Mouse (Mus musculus) spleen, postnatal 4 days (tissue): ENCODE results near the gene Elmo1.
"Not testable (repeated sequence)": the region's sequence is repeated elsewhere in the genome, so short reads cannot be mapped to it uniquely, and the experiment has no call there.

Experiments
- DNase-seq, 2 experiments: peaks; one replicate each; pipeline ENCODE4 v3.0.0; 2022; ENCODE audit warnings: low spot score in 2 of 2

The Elmo1 gene

DNA sequence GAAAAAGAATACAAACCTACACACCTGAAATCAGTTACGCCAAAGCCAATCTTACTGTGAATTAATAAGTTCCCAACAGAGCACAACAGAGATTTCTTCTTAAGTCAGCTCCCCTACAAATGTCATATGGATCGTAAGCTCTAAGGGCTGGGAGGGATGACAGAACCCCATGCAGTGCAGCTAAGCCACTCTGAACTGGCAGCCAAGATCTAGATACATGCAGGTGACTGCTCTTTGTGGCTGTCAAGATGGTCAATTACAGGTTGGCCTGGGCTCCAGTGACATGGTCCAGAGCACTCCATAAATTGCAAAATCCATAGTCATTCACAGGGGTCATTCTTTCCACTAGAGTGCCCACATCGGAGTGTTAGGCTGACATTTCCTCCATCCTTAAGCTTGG is 516.5 kb downstream of the Elmo1 start:
- no peak for DNase-seq

DNA sequence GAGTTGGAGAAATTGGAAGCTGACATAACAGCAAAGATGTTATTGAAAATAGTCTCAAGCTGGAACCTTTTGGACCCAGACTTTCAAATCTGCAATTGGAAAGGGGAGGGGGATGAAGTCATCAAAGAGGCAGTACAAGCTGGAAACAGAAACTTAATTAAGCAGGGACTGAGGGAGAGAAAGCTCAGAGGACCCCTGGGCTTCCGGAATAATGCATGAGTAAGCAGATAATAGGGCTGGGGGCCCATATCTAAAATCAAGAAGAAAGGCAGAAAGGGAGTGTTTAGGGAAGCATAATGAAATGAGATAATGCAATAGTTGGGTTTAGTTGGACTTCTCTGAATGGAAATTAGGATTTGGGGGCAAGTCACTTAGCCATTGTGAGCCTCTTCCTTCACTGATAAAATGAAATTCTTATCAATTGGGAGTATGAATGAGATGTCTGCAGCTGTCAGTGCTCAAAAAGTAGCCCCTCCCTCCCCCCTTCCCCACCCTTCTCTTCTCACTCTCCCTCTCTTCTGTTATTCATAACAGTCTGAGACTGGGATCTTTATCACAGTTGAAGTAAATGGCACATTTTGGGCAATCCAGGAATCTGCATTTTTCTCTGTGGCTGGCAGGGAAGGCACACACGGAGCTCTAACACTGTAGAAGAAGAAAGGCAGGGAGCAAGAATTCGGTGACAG is 518.8 kb downstream of the Elmo1 start:
- no peak for DNase-seq

DNA sequence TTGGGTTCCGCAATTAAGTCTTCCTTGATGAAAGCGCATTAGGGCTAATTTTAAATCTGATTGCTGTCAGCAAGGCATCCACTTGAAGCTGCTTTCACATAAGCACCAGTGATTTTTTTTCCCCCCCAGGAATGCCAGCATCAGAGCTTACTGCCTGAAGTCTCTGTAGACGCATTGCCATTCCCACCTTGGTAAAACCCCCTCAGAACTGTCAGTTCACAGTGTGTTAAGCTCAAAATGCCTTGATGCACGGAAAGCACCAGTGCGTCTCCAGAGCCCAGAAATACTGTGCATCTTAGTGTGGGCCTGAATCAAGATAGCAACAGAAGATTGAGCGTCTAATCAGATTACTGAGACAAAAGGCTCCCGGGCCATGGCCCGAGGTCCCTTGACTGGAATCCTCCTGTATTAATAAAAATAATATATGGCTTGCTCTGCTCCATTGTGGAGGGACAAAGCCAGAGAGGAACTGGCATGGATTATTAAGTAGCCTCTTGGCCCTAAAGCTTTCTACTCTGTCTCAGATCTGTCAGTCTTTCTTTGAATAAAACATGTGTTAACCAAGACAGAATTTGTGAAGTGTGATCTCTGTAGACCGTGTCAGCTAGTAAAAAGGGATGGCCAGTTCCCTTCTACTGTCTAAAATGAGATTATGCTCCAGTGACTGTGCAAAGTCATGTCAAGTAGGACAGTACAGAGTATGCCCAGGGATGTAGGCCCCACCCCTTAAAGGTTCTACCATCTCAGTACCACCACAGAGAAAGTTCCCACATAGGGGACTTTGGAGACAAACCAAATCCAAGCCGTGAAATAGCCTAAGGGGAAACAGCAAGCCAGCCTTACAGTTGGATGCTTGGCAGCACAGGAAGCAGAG is 525.4 kb downstream of the Elmo1 start:
- no peak for DNase-seq

DNA sequence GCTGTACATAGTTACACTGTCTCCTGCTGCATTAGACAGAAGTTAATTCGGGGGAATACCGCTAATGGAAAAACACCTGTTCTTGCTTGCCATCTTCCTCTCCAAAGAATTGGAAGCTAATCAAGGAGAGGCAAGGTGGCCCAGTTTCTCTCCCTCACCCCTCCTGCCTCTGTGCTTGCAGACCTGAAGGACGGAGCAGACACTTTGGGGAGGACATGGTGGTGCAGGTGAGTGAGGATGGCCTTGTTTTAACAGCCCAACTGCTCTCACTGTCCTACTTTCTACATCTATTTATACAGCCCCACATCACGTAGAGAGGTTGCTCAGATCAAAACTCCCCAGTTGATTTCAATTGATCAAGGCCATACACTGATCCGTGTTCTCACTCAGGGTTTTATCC is 529.5 kb downstream of the Elmo1 start:
- DNase-seq: no peak

DNA sequence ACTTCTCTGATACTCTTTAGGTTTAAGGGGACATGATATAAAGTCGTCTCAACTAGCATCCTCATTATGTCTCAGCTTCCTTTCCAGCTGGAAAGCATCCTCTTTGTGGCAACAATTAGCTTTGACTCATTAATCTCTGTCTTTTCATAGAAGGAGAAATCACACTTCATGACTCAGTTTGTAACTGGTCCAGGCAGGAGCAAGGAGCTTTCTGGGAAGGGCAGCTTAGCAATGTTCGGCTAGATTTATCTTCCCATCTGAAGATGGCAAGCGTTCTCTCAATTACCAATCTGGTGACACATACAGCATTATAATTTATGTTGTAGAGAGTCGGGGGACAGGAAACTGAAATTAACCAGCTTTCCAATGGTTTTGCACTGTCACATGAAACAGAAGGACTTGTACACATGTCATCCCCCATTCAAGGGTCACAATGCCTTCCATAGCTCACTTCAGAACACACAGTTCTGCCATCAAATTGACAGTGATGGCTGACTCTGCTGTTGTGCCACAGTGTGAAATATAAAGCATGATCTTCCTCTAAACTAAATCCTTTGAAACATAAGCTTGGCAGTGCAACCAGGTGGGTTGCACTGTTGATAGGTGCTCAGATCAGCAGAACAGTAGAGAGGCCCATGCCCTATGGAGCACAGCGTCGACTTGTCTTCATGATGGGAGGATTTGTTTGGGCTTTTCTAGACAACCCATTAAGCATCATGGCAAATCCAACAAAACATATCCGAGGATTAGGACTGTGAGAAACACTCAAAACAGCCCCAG is 532.9 kb downstream of the Elmo1 start:
- DNase-seq: no peak

DNA sequence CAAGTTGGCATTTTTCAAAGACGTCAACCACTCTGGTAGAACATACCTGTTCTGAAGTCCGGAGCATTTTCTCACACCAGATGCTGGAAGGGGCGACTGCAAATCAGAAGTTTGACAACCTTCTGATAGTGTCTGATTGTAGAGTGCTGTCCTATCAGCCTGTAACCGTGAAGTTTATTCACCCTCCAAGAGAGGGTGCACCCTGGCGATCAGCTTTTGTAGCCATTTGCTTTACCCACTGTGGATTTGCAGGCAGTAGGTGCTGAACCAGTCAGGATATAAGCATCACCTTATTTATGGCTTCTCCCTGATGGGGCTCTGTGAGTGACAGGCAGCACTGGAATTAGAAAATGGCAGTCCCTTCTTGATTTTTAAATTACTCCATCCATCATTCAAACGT is 537.4 kb downstream of the Elmo1 start:
- no peak for DNase-seq

DNA sequence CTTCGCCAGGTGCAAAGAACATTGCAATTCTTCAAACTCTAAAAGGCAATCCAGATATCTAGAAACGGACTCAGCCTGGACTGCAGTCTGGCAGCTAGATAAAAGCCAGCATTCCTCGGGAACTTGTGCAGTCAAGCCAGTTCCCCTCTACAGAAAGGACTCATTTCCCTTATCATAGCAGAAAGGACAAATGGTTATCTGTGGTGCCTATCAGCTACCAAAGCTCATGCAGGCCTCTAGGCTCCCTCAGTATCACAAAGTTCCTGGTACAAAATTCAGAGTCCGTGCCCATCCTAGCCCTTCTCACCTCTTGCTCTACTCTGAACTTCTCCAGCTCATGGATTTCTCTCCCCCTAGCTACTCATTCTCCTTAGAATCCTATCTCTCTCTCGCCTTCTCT is 542.1 kb downstream of the Elmo1 start:
- no peak for DNase-seq

DNA sequence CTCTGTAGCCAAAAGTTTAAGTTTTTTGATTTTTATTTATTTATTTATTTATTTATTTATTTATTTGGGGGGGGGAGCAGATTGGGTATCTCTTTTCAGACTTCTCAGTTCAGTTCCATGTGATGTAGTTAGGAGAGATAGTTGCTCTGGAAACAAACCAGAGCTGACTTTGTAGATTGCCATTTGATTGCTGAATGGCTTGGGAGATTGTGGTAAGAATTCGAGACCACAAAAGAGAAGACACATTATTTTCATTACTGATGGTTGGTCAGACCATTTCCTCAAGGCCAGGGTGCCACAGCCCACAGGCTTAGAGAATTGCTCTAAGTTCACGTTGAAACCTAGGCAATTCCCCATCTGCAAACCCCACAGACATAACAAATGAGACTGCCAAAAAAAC is 544.3 kb downstream of the Elmo1 start:
- not testable (repeated sequence) for DNase-seq

DNA sequence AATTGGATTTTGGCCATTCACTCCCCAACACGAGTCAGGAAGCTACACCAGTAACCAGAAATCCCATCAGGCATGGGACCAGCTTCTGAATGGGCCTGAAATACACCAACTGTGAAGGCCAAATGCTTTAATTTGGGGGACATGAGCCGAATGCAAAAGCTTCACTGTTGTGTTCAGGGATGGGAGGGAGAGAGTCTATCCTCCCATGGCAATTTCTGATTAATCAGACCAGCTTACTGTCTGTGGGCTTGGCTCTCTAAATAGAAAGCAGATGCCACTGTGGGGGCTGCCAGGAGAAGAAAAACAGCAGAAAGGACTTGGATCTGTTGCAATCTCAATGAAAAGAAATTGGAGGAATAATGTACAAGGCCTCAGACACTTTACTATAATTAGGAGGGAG is 545.2 kb downstream of the Elmo1 start:
- DNase-seq: no peak
